Comparison of ENCODE assay signal across 15 mouse cellular contexts in genomic region chr8:117604101-117604500, GRCm38 (mm10).
"Had no signal": no experiment of that assay in that cellular context is flagged by ENCODE, and none has a peak within 500 bp of the region (broad histone marks: within the 10 kb centered on the region; RNA-seq: fewer than 3 reads in every experiment).

No protein-coding gene starts in this region.

- H3K4me2 ChIP-seq: liver, embryonic 11.5 days; liver, embryonic 15.5 days; neural tube, embryonic 13.5 days; stomach, embryonic 15.5 days had no signal

- H3K27ac ChIP-seq: layer of hippocampus, adult 2 months; limb, embryonic 10.5 days; liver, embryonic 15.5 days; neural tube, embryonic 13.5 days; stomach, embryonic 15.5 days had no signal

- H3K27me3 ChIP-seq: liver, embryonic 15.5 days; neural tube, embryonic 13.5 days; stomach, embryonic 15.5 days had no signal

- H3K4me1 ChIP-seq: limb, embryonic 10.5 days; liver, embryonic 15.5 days; neural tube, embryonic 13.5 days; stomach, embryonic 15.5 days had no signal

- H3K9me3 ChIP-seq: limb, embryonic 10.5 days; liver, embryonic 15.5 days; neural tube, embryonic 13.5 days; stomach, embryonic 15.5 days had no signal

- H3K36me3 ChIP-seq: neural tube, embryonic 13.5 days; stomach, embryonic 15.5 days had no signal

- ATAC-seq: lung, postnatal 0 days had no signal

- H3K4me3 ChIP-seq: layer of hippocampus, adult 2 months; limb, embryonic 10.5 days; liver, embryonic 15.5 days; neural tube, embryonic 13.5 days; stomach, embryonic 15.5 days had no signal

- H3K9ac ChIP-seq: liver, embryonic 15.5 days; neural tube, embryonic 13.5 days; stomach, embryonic 15.5 days had no signal

- DNase-seq: kidney, adult 18-20 months; kidney, postnatal 10 days; kidney, postnatal 4 days; lung, adult 2 months; lung, postnatal 36 days; right cerebral cortex, postnatal 14 days; thymus, adult 2 months; thymus, postnatal 25 days had no signal
